Mouse (Mus musculus) spleen, postnatal 14 days (tissue): ENCODE data around the gene Aoc3.
"Not testable (repeated sequence)": the region's sequence is repeated elsewhere in the genome, so short reads cannot be mapped to it uniquely, and the experiment has no call there.

Experiments used
- DNase-seq, 2 experiments: peaks; one replicate each; pipeline ENCODE4 v3.0.0; 2021 to 2022; ENCODE audit warnings: low spot score in 2 of 2

Aoc3 gene

DNA sequence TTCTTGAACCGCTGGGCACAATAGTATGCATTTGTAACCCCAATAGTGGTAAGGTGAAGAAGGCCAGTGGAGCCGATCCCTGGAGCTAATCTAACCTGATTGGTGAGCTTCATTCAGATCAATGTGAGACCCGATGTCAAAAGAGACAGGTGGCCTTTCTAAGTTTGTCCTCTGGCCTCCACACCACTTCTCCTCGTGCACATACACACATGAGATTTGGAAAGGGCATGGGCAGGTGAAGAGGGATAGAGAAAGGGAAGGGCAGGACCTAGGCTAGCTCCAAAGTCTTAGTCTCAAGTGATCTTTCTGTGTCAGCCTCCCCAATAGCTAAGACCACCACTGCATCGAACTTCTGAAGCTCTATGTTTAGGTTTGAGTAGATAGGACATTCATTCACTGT lies 39.7 kb downstream of the Aoc3 start:
- DNase-seq = no peak

DNA sequence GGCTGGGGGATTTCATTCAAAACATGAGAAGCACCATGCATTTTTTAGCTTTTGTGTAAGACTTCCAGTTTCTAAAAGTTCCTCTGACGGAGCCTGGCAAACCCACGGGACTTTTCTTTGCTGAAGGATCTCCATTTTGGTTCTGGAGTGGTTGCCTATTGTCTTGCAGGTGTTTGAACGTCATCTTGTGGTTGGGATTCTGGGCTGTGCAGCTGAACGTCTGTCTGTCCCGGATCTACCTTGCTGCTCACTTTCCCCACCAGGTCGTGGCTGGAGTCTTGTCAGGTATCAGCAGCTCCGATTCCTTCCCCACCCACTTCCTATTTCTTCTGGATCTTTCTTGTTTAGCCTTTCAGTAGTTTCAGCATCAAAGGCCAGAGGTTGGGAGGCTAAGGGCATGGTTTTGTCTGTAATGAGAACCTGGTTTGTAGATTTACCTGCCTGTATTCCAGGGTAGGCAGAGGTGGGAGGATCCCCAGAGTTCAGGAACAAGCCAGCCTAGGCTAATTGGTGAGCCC lies 44.1 kb downstream of the Aoc3 start:
- no peak for DNase-seq

DNA sequence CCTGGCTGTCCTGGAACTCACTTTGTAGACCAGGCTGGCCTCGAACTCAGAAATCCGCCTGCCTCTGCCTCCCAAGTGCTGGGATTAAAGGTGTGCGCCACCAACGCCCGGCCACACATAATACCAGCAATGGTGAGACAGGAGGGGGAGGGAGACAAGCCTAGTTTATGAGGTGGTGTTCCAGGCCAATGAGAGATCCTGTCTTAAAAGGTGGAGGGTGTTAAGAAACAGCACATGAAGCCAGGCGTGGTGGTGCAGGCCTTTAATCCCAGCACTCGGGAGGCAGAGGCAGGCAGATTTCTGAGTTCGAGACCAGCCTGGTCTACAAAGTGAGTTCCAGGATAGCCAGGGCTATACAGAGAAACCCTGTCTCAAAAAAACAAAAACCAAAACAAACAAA lies 47.8 kb downstream of the Aoc3 start:
- not testable (repeated sequence) for DNase-seq

DNA sequence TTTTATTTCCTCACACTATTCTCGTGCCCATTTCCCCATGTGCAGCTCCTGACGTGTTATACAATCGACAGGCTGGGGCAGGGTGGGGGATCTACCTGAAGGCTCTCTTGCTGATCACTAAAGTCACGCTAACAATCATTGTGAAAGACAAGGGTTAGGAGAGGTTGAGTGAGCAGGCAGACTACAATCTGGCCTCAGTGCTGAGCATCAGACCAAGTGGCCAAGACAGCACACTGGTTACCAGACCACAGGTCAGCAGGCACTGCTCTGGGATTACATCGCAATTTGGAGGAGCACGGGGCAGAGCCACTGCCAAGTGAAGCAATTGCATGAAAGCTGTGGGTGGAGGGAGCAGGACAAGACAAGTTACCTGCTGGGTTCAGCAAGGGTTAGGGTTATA lies 48.5 kb downstream of the Aoc3 start:
- no peak for DNase-seq

DNA sequence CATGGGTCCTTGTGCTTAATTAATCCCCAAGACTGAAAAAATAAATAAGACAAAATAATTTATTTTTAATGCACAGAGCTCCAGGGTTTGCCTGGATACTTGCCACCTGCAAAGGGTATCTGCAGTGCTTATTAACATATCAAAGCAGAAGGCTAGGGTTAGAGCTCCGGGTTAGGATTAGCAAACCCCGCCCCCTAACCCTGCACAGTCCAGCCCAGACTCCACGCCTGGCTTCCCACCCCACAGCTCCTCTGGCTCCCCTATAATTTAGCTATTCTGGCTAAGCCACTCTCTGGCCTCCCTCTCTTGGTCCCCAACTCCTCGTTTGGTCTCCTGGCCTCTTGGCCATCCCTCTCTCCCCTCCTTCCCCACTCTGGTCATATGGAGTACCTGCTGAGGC lies 51.4 kb downstream of the Aoc3 start:
- DNase-seq = no peak
